Mouse (Mus musculus) liver, adult 2 months (tissue): ENCODE data around the gene Smad1. TPM values are rescaled to one million over a fixed set of nuclear protein-coding genes. Genes with fewer than 3 reads are reported as not detected.
A peak's percentile ranks its signal among the peaks of the same experiment; 100 is the strongest.

Experiments
- DNase-seq: peaks from one replicate; pipeline ENCODE4 v3.0.0-alpha.2; 2011; ENCODE audit warnings: low read depth, low spot score; ENCODE audit errors: extremely low read depth
- H3K27ac ChIP-seq: fragments of 200-500 bp; replicated peaks from 2 replicates; pipeline ENCODE4 v1.5.1; 2012; ENCODE audit warnings: low read depth, mild to moderate bottlenecking, control low read depth, inconsistent platforms, low read length; ENCODE audit not compliant: insufficient read depth
- H3K27me3 ChIP-seq: fragments of 200-500 bp; 2 replicates; pipeline ENCODE4 v1.6.1; 2012; ENCODE audit warnings: mild to moderate bottlenecking, moderate library complexity, low read length, inconsistent platforms; ENCODE audit not compliant: control insufficient read depth, insufficient read depth
- H3K36me3 ChIP-seq: fragments of 200-500 bp; 2 replicates; pipeline ENCODE4 v1.6.1; 2012; ENCODE audit warnings: low read length, inconsistent platforms; ENCODE audit not compliant: control insufficient read depth, insufficient read depth
- H3K4me1 ChIP-seq: fragments of 200-500 bp; 2 replicates; pipeline ENCODE4 v1.6.1; 2011; ENCODE audit warnings: low read length; ENCODE audit not compliant: control insufficient read depth, insufficient read depth
- H3K4me3 ChIP-seq: fragments of 200-500 bp; 2 replicates; pipeline ENCODE4 v1.5.1; 2011; ENCODE audit warnings: low read depth, mild to moderate bottlenecking, control low read depth, low read length, moderate library complexity; ENCODE audit not compliant: insufficient read depth
- H3K79me2 ChIP-seq: fragments of 200-500 bp; 2 replicates; pipeline ENCODE4 v1.6.1; 2012; ENCODE audit warnings: inconsistent platforms, mild to moderate bottlenecking, low read length, moderate library complexity; ENCODE audit not compliant: control insufficient read depth, insufficient read depth
- H3K9ac ChIP-seq: fragments of 200-500 bp; 2 replicates; pipeline ENCODE4 v1.6.1; 2012; ENCODE audit warnings: low read depth, mild to moderate bottlenecking, control low read depth, inconsistent platforms, low read length
- CTCF ChIP-seq: fragments of 200-500 bp; IDR thresholded peaks from 2 replicates; pipeline ENCODE4 v1.5.1; 2011; ENCODE audit warnings: low read depth, low read length, control low read depth
- POLR2A ChIP-seq: fragments of 200-500 bp; IDR thresholded peaks from 2 replicates; pipeline ENCODE4 v1.6.1; 2011; ENCODE audit warnings: low read length, control low read depth; ENCODE audit not compliant: insufficient read depth; ENCODE audit errors: extremely low read depth
- WGBS: fragments of 180-500 bp; shearing (Covaris S2); methylation state at CpG from one replicate; pipeline ENCODE4 v1.1.7; 2018; 5-methylcytosine and 5-hydroxymethylcytosine counted together
- polyA plus RNA-seq: library from polyadenylated mRNA; depleted of rRNA; stranded (reverse); fragments of >200 nt; gene quantifications from 2 replicates; pipeline ENCODE4 v1.2.3, GENCODE M21; 2012
- total RNA-seq: library from RNA; depleted of rRNA; stranded (reverse); fragments of >200 nt; gene quantifications from 2 replicates; pipeline ENCODE4 v1.2.3, GENCODE M21; 2014

Gene Smad1
- total and polyA plus RNA-seq, 2 experiments, result 10.8 to 25.5 TPM

GRCm38 (mm10) chr8:79301548-79301947 is 97.8 kb downstream of the Smad1 start:
- H3K79me2 ChIP-seq, result no peaks in the 10 kb centered on the region
- H3K36me3 ChIP-seq, result no peaks in the 10 kb centered on the region
- no peak for TF ChIP-seq POLR2A
- TF ChIP-seq CTCF, result no peak
- no peak overlapping the region for H3K9ac ChIP-seq
- H3K27me3 ChIP-seq, result no peaks in the 10 kb centered on the region
- 71% methylated on average over 3 of the region's 3 CpGs for WGBS
- H3K27ac ChIP-seq, result no peak overlapping the region
- H3K4me3 ChIP-seq, result no peak overlapping the region
- no peak for DNase-seq
- no peaks in the 10 kb centered on the region for H3K4me1 ChIP-seq

DNA sequence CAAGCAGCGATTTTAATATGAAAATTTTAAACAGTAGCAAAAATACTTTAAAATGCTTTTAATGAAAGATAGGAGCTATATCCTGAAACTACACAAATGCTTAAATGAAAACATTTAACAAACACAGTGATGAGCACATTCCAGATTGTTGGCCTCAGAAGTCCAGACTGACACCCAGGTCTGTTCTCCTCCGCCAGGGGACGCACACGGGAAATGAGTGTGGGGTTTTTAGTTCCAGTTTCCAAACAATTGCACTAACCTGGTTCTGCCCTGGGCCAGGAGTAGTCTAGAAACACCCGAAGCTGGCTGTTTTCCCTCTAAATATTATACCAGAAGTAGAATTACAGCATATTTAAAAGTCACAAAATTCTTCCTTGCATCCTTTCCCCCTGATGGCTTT is 99.6 kb downstream of the Smad1 start:
- Histone ChIP-seq H3K27ac (no peak overlapping the region), H3K9ac (no peak overlapping the region), H3K79me2 (no peaks in the 10 kb centered on the region), H3K36me3 (no peaks in the 10 kb centered on the region), H3K4me3 (no peak overlapping the region), H3K27me3 (no peaks in the 10 kb centered on the region), H3K4me1 (no peaks in the 10 kb centered on the region)
- DNase-seq, result no peak
- peak; percentile 13; the same call in 1 of the 2 replicates for TF ChIP-seq CTCF
- TF ChIP-seq POLR2A, result no peak
- WGBS, result 79% methylated on average over 5 of the region's 5 CpGs

- Histone ChIP-seq H3K36me3 (no peaks in the 10 kb centered on the region), H3K4me1 (peaks cover 5% of the 10 kb centered on the region; the same call in 1 of the 2 replicates), H3K79me2 (peaks cover 6% of the 10 kb centered on the region; the same call in 1 of the 2 replicates), H3K4me3 (no peak overlapping the region), H3K27ac (no peak overlapping the region), H3K27me3 (no peaks in the 10 kb centered on the region), H3K9ac (no peak overlapping the region)
- DNase-seq, result peak; percentile 41
- 46% methylated on average over 3 of the region's 3 CpGs for WGBS
- TF ChIP-seq CTCF (peak; percentile 95), POLR2A (no peak)
Measured at GRCm38 (mm10) chr8:79297763-79298162, 101.6 kb downstream of the Smad1 start.

DNA sequence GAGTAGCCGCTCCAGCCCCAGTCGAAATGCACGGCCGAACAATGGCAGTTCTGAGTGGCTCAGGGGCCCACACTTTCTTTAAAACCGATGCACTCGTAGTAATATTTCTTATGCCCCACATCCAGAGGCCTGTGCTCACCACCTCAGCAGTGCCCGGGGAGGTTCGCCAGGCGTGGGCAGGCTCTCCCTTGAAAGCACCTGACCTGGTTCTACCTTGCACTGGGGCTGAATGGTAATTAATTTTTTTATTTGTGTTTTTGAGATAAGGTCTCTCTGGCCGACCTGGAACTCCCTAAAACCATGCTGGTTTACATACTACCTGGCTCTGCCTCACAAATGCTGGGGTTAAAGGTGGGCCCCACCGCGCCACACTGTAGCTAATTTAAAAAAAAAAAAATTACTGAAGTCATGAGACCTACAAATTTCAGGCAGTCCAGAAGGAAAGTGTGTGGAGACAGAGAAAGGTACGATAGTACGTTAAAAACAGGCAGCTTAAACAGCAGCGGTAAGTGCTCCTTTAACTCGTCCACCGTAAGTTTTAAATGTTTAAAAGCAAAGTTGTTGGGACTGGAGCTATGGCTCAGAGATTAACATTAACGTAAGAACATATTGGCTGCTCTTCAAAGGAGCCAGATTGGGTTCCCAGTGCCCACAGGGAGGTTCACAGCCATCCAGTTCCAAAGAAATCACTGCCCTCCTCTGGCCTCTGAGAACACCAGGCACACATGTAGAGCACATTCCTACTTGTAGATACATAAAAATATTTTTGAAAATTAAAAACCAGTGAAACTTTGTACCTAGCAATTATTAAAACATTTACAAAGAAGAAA is 103.8 kb downstream of the Smad1 start:
- TF ChIP-seq POLR2A (no peak), CTCF (no peak)
- DNase-seq, result peak; percentile 53
- H3K79me2 ChIP-seq, result peaks cover 14% of the 10 kb centered on the region; the same call in 1 of the 2 replicates
- H3K27me3 ChIP-seq, result no peaks in the 10 kb centered on the region
- H3K9ac ChIP-seq, result peak overlapping the region; percentile 88
- peaks cover 5% of the 10 kb centered on the region; the same call in 1 of the 2 replicates for H3K4me1 ChIP-seq
- peak overlapping the region; percentile 72 for H3K27ac ChIP-seq
- no peaks in the 10 kb centered on the region for H3K36me3 ChIP-seq
- 9% methylated on average over 18 of the region's 18 CpGs for WGBS
- H3K4me3 ChIP-seq, result peak overlapping the region; percentile 76

GRCm38 (mm10) chr8:79294610-79295275 is 104.6 kb downstream of the Smad1 start, which contains the start of gene Mmaa:
Mmaa (minus strand) TSS chr8:79294937.
- DNase-seq, result peak; percentile 79
- Histone ChIP-seq H3K4me1 (peaks cover 5% of the 10 kb centered on the region; the same call in 1 of the 2 replicates), H3K4me3 (peak within 1 kb of the TSS; percentile 97), H3K36me3 (no peaks in the 10 kb centered on the region), H3K9ac (peak within 1 kb of the TSS; percentile 92), H3K79me2 (peaks cover 14% of the 10 kb centered on the region; the same call in 1 of the 2 replicates), H3K27me3 (no peaks in the 10 kb centered on the region), H3K27ac (peak within 1 kb of the TSS; percentile 99)
- TF ChIP-seq CTCF (peak; percentile 54), POLR2A (peak; percentile 80)
- 1% methylated on average over 72 of the region's 74 CpGs for WGBS
